Mouse (Mus musculus) mouse trophoblast stem cell (cell line): ENCODE measurements at regions not wholly inside any gene's neighbourhood (a gene's known extent, or its start where the extent isn't known, plus 50 kb on each side); places are given as distances from the start of the nearest gene placed in this dataset.

Experiments
- in situ Hi-C, 2 experiments: fragments of 300-500 bp; cut with MseI, MboI; formaldehyde crosslinking; loops; 2 replicates in 1 of 2; 3 replicates in 1 of 2; pipeline ENCODE4 v1.15.1; 2025

DNA sequence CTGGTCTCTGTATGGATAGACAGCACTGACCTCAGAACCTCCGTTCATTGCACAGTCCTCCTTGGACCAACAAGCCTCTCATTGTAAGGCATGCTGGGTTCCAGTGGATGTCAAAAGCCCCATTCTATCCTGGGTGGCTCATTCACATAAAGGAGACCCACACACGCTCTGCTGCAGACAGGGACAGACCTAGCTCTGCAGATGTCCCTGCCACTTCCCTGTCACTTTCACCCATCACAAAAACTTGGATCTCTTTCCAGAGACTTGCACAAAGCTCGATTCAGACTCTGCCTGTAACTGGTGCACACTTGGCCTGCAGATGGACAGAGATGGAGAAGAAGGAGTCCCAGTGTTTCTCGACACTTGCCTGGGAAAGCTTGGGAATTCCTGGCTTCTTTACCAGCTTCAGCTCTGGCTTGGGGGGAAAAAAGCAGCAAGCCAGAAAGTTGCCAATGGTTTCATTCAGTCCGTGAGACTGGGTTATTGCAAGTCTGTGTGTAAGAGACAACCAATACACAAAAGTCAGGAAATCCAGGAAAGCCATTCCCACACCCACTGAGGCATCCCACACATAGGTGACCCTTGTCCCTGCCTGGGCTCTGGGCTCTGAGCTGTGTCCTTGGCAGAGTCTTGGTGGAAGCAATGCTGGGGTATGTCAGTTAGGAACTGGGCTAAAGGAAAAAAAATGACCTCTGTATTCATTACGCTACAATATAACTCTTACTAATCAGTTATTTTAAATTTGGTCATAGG, 136.1 kb upstream of the Car8 start:
- in situ Hi-C loops, result loop anchor here (10.0 to 25.0 kb wide), 3 partner anchors 130 to 737 kb away; no protein-coding TSS in a partner anchor

GRCm38 (mm10) chr4:8374061-8374460, 135.2 kb upstream of the Car8 start:
- in situ Hi-C loops, result loop anchor here (10.0 to 25.0 kb wide), 2 partner anchors 131 to 387 kb away; no protein-coding TSS in a partner anchor

DNA sequence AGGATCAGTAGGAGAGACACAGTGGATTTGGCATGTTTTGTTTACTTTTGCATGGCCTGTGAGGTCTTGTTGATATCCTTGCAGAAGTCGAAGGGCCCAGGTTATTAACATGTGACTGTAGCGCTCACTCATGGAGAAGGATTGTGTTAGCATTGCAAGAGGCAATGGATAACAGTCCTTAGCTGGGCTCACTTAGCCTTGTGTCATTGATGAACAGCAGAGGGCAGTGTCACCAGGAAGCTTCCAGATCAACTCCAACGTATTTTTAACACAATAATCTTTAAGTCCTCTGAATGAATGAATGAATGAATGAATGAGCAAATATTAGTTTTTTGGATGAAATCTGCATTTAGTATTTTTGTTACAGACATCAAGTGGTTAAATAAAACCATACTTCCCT, 133.2 kb upstream of the Car8 start:
- in situ Hi-C loops, result loop anchor here (10.0 to 25.0 kb wide), 2 partner anchors 133 to 385 kb away; no protein-coding TSS in a partner anchor

GRCm38 (mm10) chr4:8370786-8371185, 131.9 kb upstream of the Car8 start:
- in situ Hi-C loops, result loop anchor here (10.0 to 25.0 kb wide), 2 partner anchors 134 to 383 kb away; no protein-coding TSS in a partner anchor

GRCm38 (mm10) chr4:8367487-8368276, 128.8 kb upstream of the Car8 start:
- in situ Hi-C loops, result loop anchor here (5.0 to 25.0 kb wide), 5 partner anchors 183 to 380 kb away; no protein-coding TSS in a partner anchor

- in situ Hi-C loops, result loop anchor here (5.0 to 25.0 kb wide), 5 partner anchors 182 to 380 kb away; no protein-coding TSS in a partner anchor
Measured at GRCm38 (mm10) chr4:8366978-8367377, 128.1 kb upstream of the Car8 start.

DNA sequence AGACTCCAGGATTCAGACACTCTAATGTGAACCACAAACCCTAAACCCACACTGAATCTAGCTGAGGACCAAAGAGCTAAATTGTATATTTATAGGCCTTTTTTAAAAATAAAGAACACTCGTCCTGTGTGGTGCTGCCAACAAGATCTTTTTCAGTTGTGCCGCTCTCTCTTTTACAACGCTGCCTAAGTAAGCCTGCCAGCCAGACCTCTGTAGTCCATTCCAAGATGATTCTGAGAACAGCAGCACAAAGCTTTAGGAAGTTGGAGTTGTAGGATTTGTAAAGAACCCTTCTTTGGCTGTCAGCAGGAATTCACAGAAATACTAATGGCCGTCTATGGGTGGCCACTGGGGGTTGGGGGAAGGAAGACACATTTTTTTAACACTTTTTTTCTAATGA, 123.6 kb upstream of the Car8 start:
- in situ Hi-C loops, result loop anchor here (10.0 to 25.0 kb wide), 4 partner anchors 178 to 375 kb away; no protein-coding TSS in a partner anchor

DNA sequence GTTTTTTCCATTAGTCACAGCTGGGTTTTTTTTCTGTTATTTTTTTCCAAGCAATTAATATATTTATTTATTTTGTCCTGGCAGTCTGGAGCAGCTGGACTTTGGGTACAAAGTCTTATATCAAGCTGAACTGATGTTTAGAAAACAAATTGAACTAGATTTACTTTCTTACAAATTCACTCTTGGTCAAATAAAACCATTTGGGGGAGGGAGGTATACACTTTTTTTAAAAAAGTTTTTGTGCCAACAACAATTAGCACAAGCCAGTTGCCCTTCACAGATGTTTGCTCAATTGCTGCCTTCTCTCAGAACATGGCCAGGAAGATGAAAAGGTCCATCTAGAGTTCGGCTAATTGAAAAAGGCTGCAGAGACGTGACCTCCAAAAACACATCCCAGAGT, 123.1 kb upstream of the Car8 start:
- in situ Hi-C loops, result loop anchor here (10.0 to 25.0 kb wide), 4 partner anchors 177 to 375 kb away; no protein-coding TSS in a partner anchor

DNA sequence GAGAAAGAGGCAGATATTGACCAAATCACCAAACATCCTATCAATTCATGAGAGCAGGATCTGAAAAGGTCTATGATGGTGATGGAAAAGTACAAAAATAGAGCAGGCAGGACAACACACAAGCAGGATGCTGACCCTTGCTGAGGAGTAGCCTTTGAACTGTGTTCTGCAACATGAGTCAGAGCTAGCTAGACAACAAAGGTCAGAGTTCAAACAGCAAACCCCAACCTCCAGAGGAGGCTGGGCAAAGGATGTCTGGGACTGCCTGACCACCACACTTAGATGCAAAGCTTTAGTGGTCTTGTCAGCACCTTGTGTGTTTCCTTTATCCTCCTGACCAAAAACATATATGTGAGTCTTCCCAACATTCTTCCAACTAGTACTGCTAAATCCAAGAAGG, 122.5 kb upstream of the Car8 start:
- in situ Hi-C loops, result loop anchor here (10.0 to 25.0 kb wide), 4 partner anchors 177 to 374 kb away; no protein-coding TSS in a partner anchor

DNA sequence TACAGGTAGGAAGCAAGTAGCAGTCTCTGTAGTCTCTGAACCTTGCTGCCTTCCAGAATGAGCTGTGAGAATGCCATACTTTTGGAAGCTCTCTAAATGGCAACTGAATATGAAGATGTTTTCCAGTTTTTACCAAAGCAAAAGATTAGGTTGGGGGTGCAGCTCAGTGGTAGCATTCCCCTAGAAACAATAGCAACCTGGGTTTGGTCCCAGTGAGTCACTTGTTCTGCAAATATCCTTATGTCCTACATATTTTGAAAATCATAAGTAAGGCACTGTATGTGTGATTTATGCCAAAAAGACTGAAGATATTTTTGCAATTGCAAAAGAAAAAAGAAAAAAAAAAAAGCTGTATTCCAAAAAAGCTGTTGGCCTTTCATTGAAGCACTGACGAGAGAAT, 118.6 kb upstream of the Car8 start:
- in situ Hi-C loops, result loop anchor here in 1 of 2 experiments (25.0 kb wide), 1 partner anchor 370 kb away; no protein-coding TSS in a partner anchor

- in situ Hi-C loops, result no loop called here
Measured at GRCm38 (mm10) chr4:8341928-8342327, 103.1 kb upstream of the Car8 start.

DNA sequence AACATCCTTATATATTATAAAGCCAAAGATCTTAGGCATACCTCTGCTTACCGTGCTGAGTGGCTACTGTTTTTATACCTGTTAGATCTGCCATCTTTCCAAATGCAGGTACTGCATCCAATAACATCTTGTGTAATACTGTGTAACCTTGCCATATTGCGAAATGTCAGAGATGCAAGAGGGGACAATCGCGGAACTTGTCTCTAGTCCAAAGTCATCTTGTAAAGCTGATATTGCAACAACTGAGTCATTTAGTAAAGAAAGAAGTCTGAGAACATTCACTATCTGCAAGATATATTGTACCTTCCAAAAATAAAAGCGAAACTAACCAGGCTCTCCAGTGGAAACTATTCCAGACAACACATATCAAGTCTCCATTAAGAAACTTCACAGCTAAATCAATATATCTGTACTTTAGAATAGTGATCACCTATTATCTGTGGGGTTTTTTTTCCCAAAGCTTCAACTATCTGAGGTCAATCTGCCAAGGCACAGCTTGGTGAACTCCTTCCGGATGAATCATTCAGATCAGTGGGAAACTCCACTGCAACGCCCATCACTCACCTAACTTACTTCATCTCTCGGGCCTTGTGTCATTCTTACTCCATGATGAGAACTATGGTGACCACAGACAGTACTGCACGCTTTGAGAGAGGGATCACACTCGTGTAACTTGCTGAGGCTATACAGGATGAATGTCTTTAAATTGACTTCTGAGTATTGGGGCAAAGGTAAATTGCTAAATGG, 70.6 kb upstream of the Car8 start:
- in situ Hi-C loops, result no loop called here

DNA sequence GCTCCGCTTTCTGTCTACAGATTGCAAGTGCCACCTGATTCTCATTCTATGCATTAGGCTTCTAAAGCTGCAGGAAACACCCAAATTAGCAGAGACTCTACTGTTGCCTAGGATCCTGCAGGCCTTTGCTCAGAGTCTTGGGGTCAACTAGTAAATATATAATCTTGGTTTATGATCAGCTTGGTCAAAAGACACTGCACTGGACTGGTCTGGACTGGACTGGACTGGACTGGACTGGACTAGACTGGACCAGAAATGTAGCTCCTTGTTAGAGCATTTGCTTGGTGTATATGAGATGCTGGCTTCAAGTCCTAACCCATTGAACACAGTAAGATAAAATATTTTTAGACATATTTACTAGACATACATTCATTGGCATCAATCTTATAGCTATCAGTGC, 53.7 kb upstream of the Car8 start:
- in situ Hi-C loops, result no loop called here

DNA sequence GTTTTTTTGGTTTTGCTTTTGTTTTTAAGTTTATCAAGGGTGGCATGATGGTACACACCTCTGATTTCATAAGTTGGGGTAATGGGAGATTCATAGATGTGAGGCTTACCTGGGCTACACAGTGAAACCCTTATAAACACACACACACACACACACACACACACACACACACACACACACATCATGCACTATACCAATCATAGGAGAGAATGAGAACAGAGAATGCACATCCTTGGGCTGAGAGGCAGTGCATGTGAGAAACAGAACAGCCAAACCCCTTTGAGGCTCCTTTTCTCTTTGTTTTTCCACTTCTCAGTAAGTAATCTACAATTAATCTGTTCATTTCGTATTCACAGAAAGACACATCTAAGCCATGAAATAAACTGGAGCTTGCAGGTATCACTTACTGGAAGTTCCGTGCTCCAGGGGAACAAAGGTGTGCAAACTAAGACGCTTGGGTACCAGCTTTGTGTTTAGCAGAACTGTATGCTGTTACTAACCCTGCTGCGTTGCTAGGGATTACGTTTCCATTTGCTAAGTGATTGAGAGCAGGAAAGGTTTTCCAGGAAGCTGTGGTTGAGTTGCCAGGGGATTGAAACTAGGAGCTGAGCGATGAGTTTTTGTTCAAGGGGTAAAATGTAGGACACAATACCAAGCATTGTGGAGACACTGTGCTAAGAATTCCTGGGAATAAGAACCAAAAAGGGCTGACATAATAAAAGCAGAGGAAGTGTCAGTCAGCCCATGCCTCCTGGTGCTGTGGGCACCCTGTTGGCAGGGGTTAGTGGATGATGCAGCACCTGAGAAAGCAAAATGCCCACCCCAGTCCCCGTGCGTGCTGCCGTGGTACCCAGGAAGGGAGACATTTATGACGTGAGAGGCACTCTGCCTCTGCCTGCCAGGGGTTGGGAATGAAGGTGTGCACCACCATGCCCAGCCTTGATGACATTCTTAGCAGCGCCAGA, 53.0 kb upstream of the Car8 start:
- in situ Hi-C loops, result no loop called here

- in situ Hi-C loops, result no loop called here
Measured at GRCm38 (mm10) chr4:8289901-8290300, 51.1 kb upstream of the Car8 start.
